Mouse (Mus musculus): ENCODE data around the gene Aldh3a1.

The Aldh3a1 gene

DNA sequence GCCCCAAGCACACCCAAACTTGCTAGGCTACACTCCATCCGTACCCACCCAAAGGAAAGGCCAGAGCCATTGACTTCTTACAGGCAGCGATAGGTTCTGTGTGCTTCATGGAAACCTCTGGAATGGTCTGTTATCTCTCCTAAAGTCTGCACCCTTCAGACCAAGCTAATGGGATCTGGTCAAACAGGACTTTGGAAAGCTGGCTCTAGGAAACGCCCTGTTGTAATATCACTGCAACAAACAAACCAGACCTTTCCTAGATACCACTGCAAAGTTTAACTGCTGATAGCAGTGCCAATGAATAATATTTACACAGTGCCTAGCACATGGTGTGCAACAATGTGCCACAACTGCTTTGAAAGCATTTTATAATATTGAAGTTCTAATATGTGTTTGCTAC, 28.7 kb downstream of the Aldh3a1 start:
- DNase-seq (ENCODE audit: low spot score): no peak

DNA sequence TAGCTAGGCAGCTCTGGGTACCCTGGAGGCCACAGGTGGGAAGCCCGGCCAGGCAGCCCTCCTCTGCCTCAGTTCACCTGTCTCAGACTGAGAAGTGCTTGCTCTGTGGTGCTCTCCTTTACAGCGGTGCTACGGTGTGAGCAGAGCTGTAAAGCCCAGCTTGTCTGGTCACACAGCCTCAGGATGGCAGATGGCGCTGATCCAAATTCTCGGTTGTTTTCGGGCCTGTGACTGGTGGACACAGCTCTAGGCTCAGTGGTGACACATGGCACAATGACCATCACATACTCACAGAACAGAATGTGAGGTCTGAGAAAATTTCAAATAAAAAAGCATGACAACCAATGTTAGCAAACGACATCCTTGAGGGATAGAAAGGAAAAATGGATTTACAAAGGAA, 37.1 kb downstream of the Aldh3a1 start:
- DNase-seq (ENCODE audit: low spot score): no peak

GRCm38 (mm10) chr11:61251741-61252140, 44.4 kb downstream of the Aldh3a1 start:
- no peak for DNase-seq (ENCODE audit: low spot score)

DNA sequence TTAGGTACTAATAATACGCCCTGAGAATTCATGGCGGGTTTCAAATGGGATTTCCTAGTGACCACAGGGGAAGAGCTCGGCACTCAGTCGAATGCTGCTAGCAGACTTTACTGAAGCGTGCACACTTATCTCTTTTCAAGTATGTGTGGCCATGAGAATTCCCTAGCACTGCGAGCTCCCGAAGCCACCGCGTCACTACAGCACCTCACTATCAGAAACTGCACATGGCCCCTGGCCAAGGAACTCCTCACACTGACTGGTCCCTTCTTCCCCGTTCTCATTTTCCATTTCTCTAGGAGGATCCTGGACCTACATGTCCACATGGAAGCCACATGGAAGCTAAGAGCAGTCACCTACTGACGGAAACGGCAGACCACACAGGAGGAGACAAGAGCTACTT, 45.5 kb downstream of the Aldh3a1 start:
- no peak for DNase-seq (ENCODE audit: low spot score)

DNA sequence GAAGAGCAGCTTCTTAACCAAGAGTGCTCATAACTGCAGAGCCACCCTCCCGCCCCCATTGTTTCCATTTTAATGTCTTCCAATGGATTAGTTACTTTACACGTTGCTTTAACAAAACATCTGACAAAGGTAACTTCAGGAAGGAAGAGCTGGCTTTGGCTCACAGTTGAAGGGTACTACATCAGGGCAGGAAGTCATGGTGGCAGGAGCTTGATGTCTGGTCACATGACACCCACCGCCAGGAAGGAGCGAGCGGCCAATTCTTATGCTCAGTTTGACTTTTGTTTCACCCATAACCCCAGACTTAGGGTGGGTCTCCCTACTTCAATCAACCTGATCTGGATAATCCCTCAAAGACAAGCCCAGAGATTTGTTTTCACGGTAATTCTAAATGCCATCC, 51.8 kb downstream of the Aldh3a1 start:
- DNase-seq (ENCODE audit: low spot score): no peak

DNA sequence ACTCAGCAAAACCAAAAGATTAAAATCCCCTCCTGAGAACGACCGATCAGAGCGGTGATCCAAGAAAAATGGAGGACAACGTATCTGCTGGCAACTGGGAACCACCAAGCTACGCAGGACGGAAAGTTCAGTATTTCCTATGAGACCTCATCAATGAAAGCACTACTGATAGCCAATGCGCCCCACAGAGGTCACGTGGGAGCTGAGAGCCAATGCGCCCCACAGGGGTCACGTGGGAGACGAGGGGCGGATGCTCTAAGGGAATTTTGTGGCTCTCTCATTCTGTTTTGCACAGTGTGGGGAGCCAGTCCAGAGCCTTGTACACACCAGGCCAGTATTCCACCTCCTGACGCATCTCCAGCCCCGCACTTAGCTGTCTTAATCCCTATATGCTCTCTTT, 55.2 kb downstream of the Aldh3a1 start:
- DNase-seq (ENCODE audit: low spot score): no peak

GRCm38 (mm10) chr11:61263841-61264240, 56.5 kb downstream of the Aldh3a1 start:
- DNase-seq (ENCODE audit: low spot score): no peak

GRCm38 (mm10) chr11:61266551-61267533, 59.5 kb downstream of the Aldh3a1 start, which contains the start of gene Aldh3a2:
Gene Aldh3a2 (minus strand): TSS chr11:61267464.
- peak; percentile 79 for DNase-seq (ENCODE audit: low spot score)
